In the genomic region with DNA sequence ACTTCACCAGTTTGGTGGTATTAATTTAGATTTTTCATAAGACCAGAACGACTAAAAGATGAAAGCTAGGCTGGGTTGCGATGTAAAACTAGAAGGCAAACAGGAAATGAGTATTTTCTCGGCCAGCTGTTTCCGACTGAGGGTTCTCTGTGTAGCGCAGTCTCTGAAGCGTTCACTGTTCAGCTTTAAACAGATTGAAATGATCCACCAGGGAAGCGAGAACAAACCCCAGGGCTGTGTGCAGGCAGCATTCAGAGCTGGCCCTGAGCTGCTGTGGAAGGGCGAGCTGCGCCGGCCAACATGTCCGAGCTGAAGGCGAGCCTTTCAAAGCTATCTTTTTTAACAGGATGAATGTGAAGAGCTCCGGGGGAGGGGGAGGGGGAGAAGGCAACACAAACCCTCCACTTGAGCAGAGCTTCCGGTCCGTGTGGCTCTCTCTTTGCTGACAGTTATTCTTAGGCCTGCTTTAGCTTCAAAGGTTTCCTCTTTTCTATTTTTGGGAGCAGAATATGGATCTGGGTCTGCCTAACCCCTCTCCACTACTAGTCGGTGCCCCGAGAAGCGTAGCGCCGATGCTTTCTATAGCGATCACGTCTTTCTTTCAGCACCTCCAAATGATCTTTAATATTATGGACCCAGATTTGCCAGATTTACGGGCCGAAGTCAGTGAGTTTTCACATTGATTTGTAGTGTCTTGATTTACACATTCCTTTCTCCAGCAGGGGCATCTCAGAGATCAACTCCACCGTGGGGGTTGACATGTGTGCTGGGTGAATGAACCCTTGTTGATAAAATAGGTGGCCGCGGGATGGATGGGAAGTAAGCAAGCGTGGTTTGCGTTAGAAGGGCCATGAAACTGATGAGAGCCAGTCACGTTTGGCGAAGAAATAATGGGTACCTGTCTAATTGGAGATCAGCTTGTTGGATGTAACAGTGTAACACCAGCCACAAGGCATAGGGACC, we compare ENCODE assay signal across 8 mouse cellular contexts. TPM values are rescaled to one million over a fixed set of nuclear protein-coding genes. Genes with fewer than 3 reads are reported as not detected.
DNase-seq lines count a peak whose midpoint lies in the region; ATAC-seq and TF ChIP-seq lines count a peak whose summit lies in the region.

No protein-coding gene starts in this region.

- no peak for TF ChIP-seq CTCF in layer of hippocampus, adult 2 months (conservative IDR thresholded peaks at IDR 0.05)
- 0 out of 2 replicates have a peak, but pooled peaks have one; percentile 3 for TF ChIP-seq CTCF in liver, postnatal 0 days (IDR thresholded peaks at IDR 0.05; ENCODE audit: low read depth)

- no peaks in the 10 kb centered on the region for H3K36me3 ChIP-seq in liver, postnatal 0 days (replicated peaks; ENCODE audit: insufficient read depth, low read length)
- H3K36me3 ChIP-seq in neural tube, embryonic 11.5 days (ENCODE audit: control insufficient read depth, insufficient read depth, low read length), result no peaks in the 10 kb centered on the region
- H3K36me3 ChIP-seq in stomach, embryonic 15.5 days, result no peaks in the 10 kb centered on the region

- no peak for TF ChIP-seq EP300 in liver, postnatal 0 days (IDR thresholded peaks at IDR 0.05; ENCODE audit: low read depth)

- peak overlapping the region; percentile 72 for H3K27ac ChIP-seq in layer of hippocampus, adult 2 months
- peak overlapping the region; percentile 82 for H3K27ac ChIP-seq in liver, postnatal 0 days (ENCODE audit: low read depth)
- peak overlapping the region; percentile 45 for H3K27ac ChIP-seq in neural tube, embryonic 11.5 days (ENCODE audit: low read depth, low read length)
- H3K27ac ChIP-seq in stomach, embryonic 15.5 days, result peak overlapping the region; percentile 68

- H3K27me3 ChIP-seq in liver, postnatal 0 days (ENCODE audit: insufficient read depth, low read length), result no peaks in the 10 kb centered on the region
- H3K27me3 ChIP-seq in neural tube, embryonic 11.5 days (ENCODE audit: control insufficient read depth, insufficient read depth, low read length), result no peaks in the 10 kb centered on the region
- H3K27me3 ChIP-seq in stomach, embryonic 15.5 days (replicated peaks), result no peaks in the 10 kb centered on the region

- peak overlapping the region; percentile 62 for H3K4me2 ChIP-seq in liver, postnatal 0 days (ENCODE audit: low read depth, low read length)
- H3K4me2 ChIP-seq in neural tube, embryonic 11.5 days (ENCODE audit: low read depth), result peak overlapping the region; percentile 22
- peak overlapping the region; percentile 47 for H3K4me2 ChIP-seq in stomach, embryonic 15.5 days

- peak overlapping the region; percentile 17; the same call in 1 of the 2 replicates for H3K4me3 ChIP-seq in layer of hippocampus, adult 2 months
- H3K4me3 ChIP-seq in liver, postnatal 0 days (ENCODE audit: low read depth, low read length), result peak overlapping the region; percentile 26
- no peak overlapping the region for H3K4me3 ChIP-seq in neural tube, embryonic 11.5 days (ENCODE audit: low read depth, low read length)
- H3K4me3 ChIP-seq in stomach, embryonic 15.5 days (replicated peaks), result peak overlapping the region; percentile 10; the same call in 1 of the 2 replicates

- peak; percentile 13 for DNase-seq in cerebellum, adult 9-11 months
- DNase-seq in cerebellum, adult 11-12 months, result no peak
- peak; percentile 56 for DNase-seq in forelimb bud, embryonic 11.5 days (ENCODE audit: low read depth, low spot score)
- peak; percentile 72 for DNase-seq in heart, postnatal 4 days
- DNase-seq in layer of hippocampus, adult 2 months (ENCODE audit: low spot score in 2 of 2), result peak; percentile 41 to 42
- peak; percentile 68 for DNase-seq in liver, postnatal 0 days
- peak; percentile 58 for DNase-seq in neural tube, embryonic 11.5 days (ENCODE audit: low spot score)

- 23% methylated on average over 31 of the region's 31 CpGs for WGBS in liver, postnatal 0 days (ENCODE audit: insufficient replicate concordance)
- 50% methylated on average over 31 of the region's 31 CpGs for WGBS in neural tube, embryonic 11.5 days
- WGBS in stomach, embryonic 15.5 days, result 31% methylated on average over 31 of the region's 31 CpGs

- H3K9ac ChIP-seq in liver, postnatal 0 days (replicated peaks), result 0 out of 2 replicates have a peak overlapping the region, but pooled peaks have one; percentile 11
- no peak overlapping the region for H3K9ac ChIP-seq in neural tube, embryonic 11.5 days (ENCODE audit: low read length)
- no peak overlapping the region for H3K9ac ChIP-seq in stomach, embryonic 15.5 days

- H3K4me1 ChIP-seq in liver, postnatal 0 days (ENCODE audit: insufficient read depth), result peaks cover 23% of the 10 kb centered on the region
- no peaks in the 10 kb centered on the region for H3K4me1 ChIP-seq in neural tube, embryonic 11.5 days (ENCODE audit: control insufficient read depth, insufficient read depth, low read length)
- H3K4me1 ChIP-seq in stomach, embryonic 15.5 days, result peaks cover 19% of the 10 kb centered on the region

- no peaks in the 10 kb centered on the region for H3K9me3 ChIP-seq in liver, postnatal 0 days (ENCODE audit: low read length)
- no peaks in the 10 kb centered on the region for H3K9me3 ChIP-seq in neural tube, embryonic 11.5 days (ENCODE audit: control insufficient read depth, low read length)
- no peaks in the 10 kb centered on the region for H3K9me3 ChIP-seq in stomach, embryonic 15.5 days

- peak; percentile 60 for ATAC-seq in liver, postnatal 0 days
- no peak for ATAC-seq in neural tube, embryonic 11.5 days (ENCODE audit: insufficient read depth, low FRiP score, low TSS enrichment)
- peak; percentile 59 for ATAC-seq in stomach, embryonic 15.5 days (ENCODE audit: insufficient read depth, low FRiP score, low read depth)

RNA-seq across cellular contexts. Expression of a gene that starts 59.3 kb away (rescaled TPM):
- 10 to 100 TPM; 29.9 to 33.8 TPM for total RNA-seq in heart, postnatal 4 days (2021)
- 10 to 100 TPM in 1 of 2 experiments, 1 to 10 TPM in 1; 9.4 to 11.2 TPM for total RNA-seq in layer of hippocampus, adult 2 months (2021)
- polyA plus RNA-seq in liver, postnatal 0 days (2015; fragmentation: Nextera tagmentation; extraction: Ambion mirVana), result 10.8 and 11.5 TPM in 2 replicates
- 13.9 TPM in 2 replicates for polyA plus RNA-seq in neural tube, embryonic 11.5 days (2014; fragmentation: Nextera tagmentation; extraction: Ambion mirVana)
- 21.3 and 23.4 TPM in 2 replicates for polyA plus RNA-seq in stomach, embryonic 15.5 days (2015; fragmentation: Nextera tagmentation; extraction: Ambion mirVana)
